Mouse (Mus musculus) forebrain, embryonic 16.5 days (tissue): ENCODE results near the gene Cacna1g. TPM values are rescaled to one million over a fixed set of nuclear protein-coding genes. Genes with fewer than 3 reads are reported as not detected.

Source experiments
- ATAC-seq: fragments of 200-750 bp; cut with Nextera tagmentation; 2 replicates; pipeline ENCODE4 v1.8.0; 2017; ENCODE audit warnings: mild to moderate bottlenecking, moderate library complexity
- H3K27ac ChIP-seq: fragments of 300-500 bp; sonication (generic); 2 replicates; pipeline ENCODE4 v1.5.1; 2014; ENCODE audit warnings: low read length, control low read depth
- H3K27me3 ChIP-seq: fragments of 300-500 bp; sonication (generic); replicated peaks from 2 replicates; pipeline ENCODE4 v1.6.1; 2014; ENCODE audit warnings: low read length; ENCODE audit not compliant: control insufficient read depth, insufficient read depth
- H3K36me3 ChIP-seq: fragments of 300-500 bp; sonication (generic); 2 replicates; pipeline ENCODE4 v1.6.1; 2014; ENCODE audit not compliant: control insufficient read depth, insufficient read depth
- H3K4me1 ChIP-seq: fragments of 300-500 bp; sonication (generic); replicated peaks from 2 replicates; pipeline ENCODE4 v1.6.1; 2014; ENCODE audit warnings: low read length; ENCODE audit not compliant: control insufficient read depth, insufficient read depth
- H3K4me2 ChIP-seq: fragments of 300-500 bp; sonication (generic); 2 replicates; pipeline ENCODE4 v1.6.1; 2014; ENCODE audit warnings: mild to moderate bottlenecking, low read length, control low read depth
- H3K4me3 ChIP-seq: fragments of 300-500 bp; sonication (generic); replicated peaks from 2 replicates; pipeline ENCODE4 v1.5.1; 2014; ENCODE audit warnings: mild to moderate bottlenecking, low read length, control low read depth
- H3K9ac ChIP-seq: fragments of 300-500 bp; sonication (generic); replicated peaks from 2 replicates; pipeline ENCODE4 v1.6.1; 2014; ENCODE audit warnings: low read depth, low read length, control low read depth
- H3K9me3 ChIP-seq: fragments of 300-500 bp; sonication (generic); 2 replicates; pipeline ENCODE4 v1.6.1; 2016; ENCODE audit warnings: low read length; ENCODE audit not compliant: control insufficient read depth
- WGBS: fragments of 180-500 bp; shearing (Covaris S2); extraction: QIAGEN DNeasy Blood & Tissue Kit; methylation state at CpG from one replicate; pipeline ENCODE4 v1.1.7; 2014; 5-methylcytosine and 5-hydroxymethylcytosine counted together
- polyA plus RNA-seq: library from polyadenylated mRNA; unstranded; fragments of >200 nt; fragmentation: Nextera tagmentation; extraction: Ambion mirVana; gene quantifications from 2 replicates; pipeline ENCODE4 v1.2.1, GENCODE M21; 2015

The Cacna1g gene
- polyA plus RNA-seq, 1 experiment from 2014 or later, result 12.1 TPM

DNA sequence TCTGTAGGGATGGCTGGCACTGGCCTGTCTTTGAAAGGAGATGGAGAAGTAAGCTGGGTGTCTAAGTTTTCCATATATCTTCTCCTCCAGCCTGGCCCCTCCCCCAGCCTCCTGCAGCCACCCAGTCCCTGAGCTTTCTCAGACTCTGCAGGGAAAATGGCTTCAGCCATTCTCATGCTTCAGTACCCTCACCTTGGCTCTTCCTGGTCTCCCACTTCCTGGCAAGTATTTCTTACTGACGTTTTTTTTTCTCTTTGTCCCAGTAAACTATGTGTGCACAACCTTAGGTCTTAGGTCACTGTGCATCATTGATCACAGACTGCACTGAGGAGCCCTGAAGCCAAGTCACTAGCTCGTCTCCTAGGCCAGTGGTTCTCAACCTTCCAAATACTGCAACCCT, 94.9 kb downstream of the Cacna1g start:
- Histone ChIP-seq H3K4me1 (no peaks in the 10 kb centered on the region), H3K9me3 (no peaks in the 10 kb centered on the region), H3K4me2 (no peak overlapping the region), H3K9ac (no peak overlapping the region), H3K36me3 (no peaks in the 10 kb centered on the region), H3K27ac (no peak overlapping the region), H3K27me3 (no peaks in the 10 kb centered on the region), H3K4me3 (no peak overlapping the region)
- no peak for ATAC-seq
- 36% methylated on average over 2 of the region's 2 CpGs for WGBS

DNA sequence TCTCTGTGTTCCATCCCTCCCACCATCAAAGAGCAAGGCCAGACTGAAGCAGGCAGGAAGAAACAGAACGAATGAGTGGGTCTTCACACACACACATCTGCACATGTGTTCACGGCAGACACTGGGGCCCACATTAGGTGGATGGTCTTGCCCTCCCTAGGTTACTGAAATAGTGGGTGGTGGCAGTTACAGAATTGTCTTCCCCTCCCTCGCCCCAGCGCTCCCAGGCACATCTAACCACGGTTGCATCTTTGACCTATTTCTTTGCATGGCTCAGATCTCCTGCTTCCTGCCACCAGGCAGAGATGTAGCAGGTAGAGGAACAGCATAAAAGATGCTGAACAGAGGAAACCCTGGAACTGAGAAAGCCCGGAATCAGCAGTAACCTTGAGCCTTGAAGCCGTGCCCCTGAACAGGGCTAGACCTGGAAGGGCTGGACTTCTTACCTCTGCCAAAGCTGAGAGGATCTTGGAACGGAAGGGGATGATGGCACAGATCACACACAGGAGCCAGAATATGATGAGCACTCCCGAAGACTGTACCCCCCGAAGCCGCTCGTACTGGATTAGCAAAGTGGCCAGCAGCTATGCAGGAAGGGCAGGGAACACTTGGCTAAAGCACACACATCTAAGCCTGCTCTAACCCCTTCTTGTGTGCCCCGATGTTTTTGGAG, 99.6 kb downstream of the Cacna1g start:
- Histone ChIP-seq H3K4me3 (no peak overlapping the region), H3K36me3 (no peaks in the 10 kb centered on the region), H3K27me3 (no peaks in the 10 kb centered on the region), H3K4me1 (no peaks in the 10 kb centered on the region), H3K9ac (no peak overlapping the region), H3K4me2 (no peak overlapping the region), H3K9me3 (no peaks in the 10 kb centered on the region), H3K27ac (no peak overlapping the region)
- WGBS, result 89% methylated on average over 13 of the region's 13 CpGs
- no peak for ATAC-seq

DNA sequence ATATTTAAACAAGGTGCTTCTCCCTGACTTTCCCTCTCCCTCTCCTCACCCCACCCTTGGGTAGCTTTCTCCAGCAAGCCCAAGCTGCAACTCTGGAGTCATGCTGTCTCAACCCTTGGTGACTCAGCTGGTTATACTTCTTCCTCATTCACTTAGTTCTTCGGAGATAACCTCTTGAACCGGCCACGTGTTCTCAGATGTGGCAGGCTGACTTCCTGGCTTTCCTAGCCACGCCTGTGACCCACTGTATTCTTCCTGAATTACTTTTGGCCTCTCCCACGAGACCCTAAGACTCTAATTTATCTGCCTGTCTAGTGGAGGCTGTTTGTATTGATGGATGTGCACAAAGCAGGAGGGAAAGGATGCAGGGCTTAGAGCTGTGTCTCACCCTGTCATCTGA, 103.2 kb downstream of the Cacna1g start:
- no peak overlapping the region for H3K4me3 ChIP-seq
- no peaks in the 10 kb centered on the region for H3K27me3 ChIP-seq
- H3K27ac ChIP-seq, result no peak overlapping the region
- H3K4me2 ChIP-seq, result no peak overlapping the region
- 50% methylated on average over 5 of the region's 5 CpGs for WGBS
- no peak for ATAC-seq
- peaks cover 3% of the 10 kb centered on the region; the same call in 1 of the 2 replicates for H3K9me3 ChIP-seq
- H3K9ac ChIP-seq, result no peak overlapping the region
- no peaks in the 10 kb centered on the region for H3K4me1 ChIP-seq
- H3K36me3 ChIP-seq, result no peaks in the 10 kb centered on the region

DNA sequence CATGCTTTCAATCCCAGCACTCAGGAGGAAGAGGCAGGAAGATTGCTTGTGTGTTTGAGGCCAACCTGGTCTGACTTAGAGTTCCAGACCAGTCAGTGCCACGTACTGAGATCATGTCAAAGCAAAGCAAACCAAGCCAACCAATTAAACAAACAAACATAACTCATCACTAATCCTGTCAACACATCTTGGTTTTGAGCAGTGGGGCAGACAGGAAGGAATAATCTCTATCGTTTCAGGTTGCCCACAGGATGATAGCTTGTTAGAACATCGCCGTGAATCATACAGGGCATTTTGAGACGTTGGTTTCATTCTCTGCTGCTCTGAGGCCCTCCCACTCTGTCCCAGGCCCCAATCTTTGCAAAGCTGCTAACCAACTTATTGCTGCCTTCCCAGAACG, 104.0 kb downstream of the Cacna1g start:
- Histone ChIP-seq H3K9ac (no peak overlapping the region), H3K36me3 (no peaks in the 10 kb centered on the region), H3K9me3 (peaks cover 3% of the 10 kb centered on the region; the same call in 1 of the 2 replicates), H3K27me3 (no peaks in the 10 kb centered on the region), H3K27ac (no peak overlapping the region), H3K4me3 (no peak overlapping the region), H3K4me2 (no peak overlapping the region), H3K4me1 (no peaks in the 10 kb centered on the region)
- 91% methylated on average over 6 of the region's 6 CpGs for WGBS
- ATAC-seq, result no peak

DNA sequence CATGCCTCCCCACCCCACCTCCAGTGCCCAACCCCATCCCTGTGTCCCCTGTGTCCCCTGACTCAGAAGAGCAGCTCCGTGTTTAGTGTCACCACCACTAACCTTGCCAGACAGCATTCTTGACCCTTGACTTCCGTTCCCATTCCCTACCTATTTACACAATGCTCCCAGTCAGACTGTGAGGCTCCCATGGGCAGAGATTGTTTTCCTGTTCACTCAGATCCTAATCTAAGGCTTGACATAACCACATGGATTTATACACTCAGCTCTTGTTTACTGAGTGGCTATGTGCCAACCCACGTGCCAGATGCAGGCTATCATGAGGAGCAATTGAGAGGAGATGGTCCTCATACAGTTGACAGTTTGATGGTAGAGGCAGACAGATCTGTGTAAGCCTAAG, 108.7 kb downstream of the Cacna1g start:
- H3K27ac ChIP-seq, result no peak overlapping the region
- H3K27me3 ChIP-seq, result no peaks in the 10 kb centered on the region
- H3K4me2 ChIP-seq, result no peak overlapping the region
- 80% methylated on average over 3 of the region's 3 CpGs for WGBS
- H3K4me1 ChIP-seq, result no peaks in the 10 kb centered on the region
- H3K9me3 ChIP-seq, result peaks cover 3% of the 10 kb centered on the region; the same call in 1 of the 2 replicates
- H3K36me3 ChIP-seq, result no peaks in the 10 kb centered on the region
- H3K9ac ChIP-seq, result no peak overlapping the region
- ATAC-seq, result no peak
- no peak overlapping the region for H3K4me3 ChIP-seq

DNA sequence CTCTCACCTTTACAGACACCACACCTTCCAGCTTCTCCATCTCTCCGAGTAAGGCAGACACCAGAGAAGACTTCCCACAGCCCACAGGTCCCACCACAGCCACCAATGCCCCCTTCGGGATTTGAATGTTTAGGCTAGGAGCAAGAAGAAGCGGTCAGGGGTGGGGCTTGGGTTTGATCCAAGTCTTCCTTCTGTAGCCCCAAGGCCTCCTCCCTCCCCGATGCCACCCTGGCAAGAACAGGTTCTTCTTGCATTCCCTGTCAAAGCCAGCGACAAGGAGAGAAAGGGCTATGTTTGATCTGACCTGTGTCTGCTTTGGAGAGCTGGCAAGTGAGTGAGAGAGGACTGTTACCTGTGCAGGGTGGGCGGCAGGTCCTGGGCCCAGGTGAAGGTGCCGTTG, 110.3 kb downstream of the Cacna1g start:
- 83% methylated on average over 7 of the region's 7 CpGs for WGBS
- Histone ChIP-seq H3K36me3 (no peaks in the 10 kb centered on the region), H3K4me2 (no peak overlapping the region), H3K4me3 (no peak overlapping the region), H3K27me3 (no peaks in the 10 kb centered on the region), H3K9me3 (peaks cover 3% of the 10 kb centered on the region; the same call in 1 of the 2 replicates), H3K4me1 (no peaks in the 10 kb centered on the region), H3K9ac (no peak overlapping the region), H3K27ac (no peak overlapping the region)
- ATAC-seq, result no peak

DNA sequence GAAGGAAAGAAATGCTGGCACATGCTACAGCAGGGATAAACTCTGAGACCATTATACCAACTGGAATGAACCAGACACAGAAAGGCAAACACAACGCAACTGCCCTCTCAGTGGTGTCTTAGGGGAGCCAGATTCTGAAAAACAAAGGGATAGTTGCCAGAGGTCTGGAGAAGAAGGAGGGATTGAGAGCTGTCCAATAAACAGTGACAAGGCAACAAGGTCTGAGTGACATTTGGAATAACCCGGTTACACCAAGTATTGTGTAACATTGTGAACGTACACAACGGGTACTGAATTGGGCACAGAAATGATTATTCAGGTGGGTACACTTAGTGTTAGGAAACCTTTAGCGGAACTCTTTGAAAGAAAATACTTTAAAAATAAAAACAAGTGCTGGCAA, 111.9 kb downstream of the Cacna1g start:
- Histone ChIP-seq H3K4me3 (no peak overlapping the region), H3K36me3 (no peaks in the 10 kb centered on the region), H3K27me3 (no peaks in the 10 kb centered on the region), H3K4me2 (no peak overlapping the region), H3K9me3 (peaks cover 3% of the 10 kb centered on the region; the same call in 1 of the 2 replicates), H3K9ac (no peak overlapping the region), H3K4me1 (no peaks in the 10 kb centered on the region), H3K27ac (no peak overlapping the region)
- ATAC-seq, result no peak
- WGBS, result 83% methylated on average over 5 of the region's 5 CpGs

DNA sequence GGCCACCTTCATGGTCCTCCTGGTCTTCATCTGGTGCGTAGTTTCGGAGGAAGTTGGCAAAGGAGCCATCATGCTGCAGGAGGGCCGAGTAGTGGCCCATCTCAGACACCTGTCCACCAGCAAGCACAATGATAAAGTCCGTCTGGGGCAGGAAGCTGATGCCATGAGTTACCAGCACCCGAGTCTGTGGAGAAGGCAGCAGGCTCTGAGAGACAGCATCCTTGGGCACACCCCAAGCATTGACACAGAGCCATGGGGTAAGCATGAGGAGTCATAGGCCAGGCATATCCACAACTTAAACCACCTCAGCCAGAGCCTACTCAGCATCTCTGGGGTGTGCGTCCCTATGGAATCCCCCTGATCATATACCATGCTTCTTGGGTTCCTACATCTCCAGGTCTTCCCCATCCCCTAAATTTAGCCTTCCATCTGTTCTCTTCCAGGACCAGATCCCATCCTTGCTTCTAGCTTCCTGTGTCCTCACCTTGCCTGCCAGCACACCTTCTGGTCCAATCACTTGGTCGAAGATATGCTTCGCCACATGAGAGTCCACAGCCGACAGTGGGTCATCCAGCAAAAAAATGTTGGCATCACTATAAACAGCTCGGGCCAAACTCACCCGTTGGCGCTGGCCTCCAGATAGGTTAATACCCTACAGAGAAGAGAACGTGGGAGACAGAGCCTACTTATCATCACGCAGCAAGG, 112.7 kb downstream of the Cacna1g start:
- no peak overlapping the region for H3K27ac ChIP-seq
- WGBS, result 94% methylated on average over 14 of the region's 14 CpGs
- H3K4me2 ChIP-seq, result no peak overlapping the region
- H3K4me1 ChIP-seq, result no peaks in the 10 kb centered on the region
- no peaks in the 10 kb centered on the region for H3K27me3 ChIP-seq
- H3K4me3 ChIP-seq, result no peak overlapping the region
- ATAC-seq, result no peak
- H3K36me3 ChIP-seq, result no peaks in the 10 kb centered on the region
- H3K9ac ChIP-seq, result no peak overlapping the region
- peaks cover 3% of the 10 kb centered on the region; the same call in 1 of the 2 replicates for H3K9me3 ChIP-seq

DNA sequence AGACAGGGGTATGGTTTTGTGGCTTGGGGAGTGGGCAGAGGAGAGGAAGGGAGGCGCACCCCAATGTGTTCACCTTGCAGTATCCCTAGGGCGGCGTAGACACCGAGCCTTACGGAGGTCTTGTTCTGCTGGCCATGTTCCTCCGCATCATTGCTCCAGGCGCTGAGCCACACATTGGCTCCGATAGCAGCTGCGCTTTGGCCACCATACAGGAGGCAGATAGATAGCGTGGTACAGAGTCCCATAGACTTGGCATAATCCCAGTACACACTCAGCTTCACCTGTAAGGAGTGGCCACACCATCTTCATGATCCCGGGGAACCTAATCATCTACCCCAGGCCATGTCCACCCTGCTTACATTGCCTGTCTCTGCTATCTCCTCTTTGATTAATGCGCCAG, 114.8 kb downstream of the Cacna1g start:
- Histone ChIP-seq H3K36me3 (no peaks in the 10 kb centered on the region), H3K4me1 (no peaks in the 10 kb centered on the region), H3K9me3 (no peaks in the 10 kb centered on the region), H3K27ac (no peak overlapping the region), H3K4me3 (no peak overlapping the region), H3K9ac (no peak overlapping the region), H3K4me2 (no peak overlapping the region), H3K27me3 (no peaks in the 10 kb centered on the region)
- ATAC-seq, result no peak
- WGBS, result 92% methylated on average over 12 of the region's 12 CpGs
